Mouse (Mus musculus) right cerebral cortex, adult 2 months (tissue): Measurements from ENCODE around the gene Alkbh4.

Experiments used
- DNase-seq, 2 experiments: peaks; one replicate each; pipeline ENCODE4 v3.0.0; 2021 to 2022; ENCODE audit warnings: low spot score in 2 of 2

The Alkbh4 gene

GRCm38 (mm10) chr5:136182049-136182448, 46.1 kb downstream of the Alkbh4 start:
- peak; percentile 44 to 47 for DNase-seq

- DNase-seq, result no peak
Measured at GRCm38 (mm10) chr5:136182830-136183229, 46.9 kb downstream of the Alkbh4 start.

- DNase-seq, result no peak
Measured at GRCm38 (mm10) chr5:136183766-136184165, 47.8 kb downstream of the Alkbh4 start.

- DNase-seq, result peak; percentile 61 to 74
Measured at GRCm38 (mm10) chr5:136186723-136187122, 50.8 kb downstream of the Alkbh4 start.
